Comparison of ENCODE assay signal across 23 mouse cellular contexts in genomic region chr1:172134072-172134471, GRCm38 (mm10). TPM values are rescaled to one million over a fixed set of nuclear protein-coding genes. Genes with fewer than 3 reads are reported as not detected.
DNase-seq lines count a peak whose midpoint lies in the region; ATAC-seq and TF ChIP-seq lines count a peak whose summit lies in the region.
"Had no signal": no experiment of that assay in that cellular context is flagged by ENCODE, and none has a peak within 500 bp of the region (broad histone marks: within the 10 kb centered on the region; RNA-seq: fewer than 3 reads in every experiment).

No protein-coding gene starts in this region.

- H3K4me3 ChIP-seq in gastrocnemius, adult 2 months, result no peak overlapping the region
- no peak overlapping the region for H3K4me3 ChIP-seq in C2C12 (ENCODE audit: insufficient read depth, poor library complexity, severe bottlenecking)
- H3K4me3 ChIP-seq in embryonic facial prominence, embryonic 15.5 days (replicated peaks), result no peak overlapping the region
- H3K4me3 ChIP-seq in limb, embryonic 15.5 days, result no peak overlapping the region
- H3K4me3 ChIP-seq: forebrain, embryonic 12.5 days; neural tube, embryonic 12.5 days had no signal

- H3ac ChIP-seq in C2C12 (ENCODE audit: control insufficient read depth, insufficient read length, low read depth), result peak overlapping the region; percentile 32

- peaks cover 49% of the 10 kb centered on the region for H3K36me3 ChIP-seq in C2C12 (ENCODE audit: control insufficient read depth, insufficient read depth)
- H3K36me3 ChIP-seq in embryonic facial prominence, embryonic 15.5 days, result peaks cover 64% of the 10 kb centered on the region
- H3K36me3 ChIP-seq in limb, embryonic 15.5 days, result peaks cover 64% of the 10 kb centered on the region

- H3K9ac ChIP-seq in embryonic facial prominence, embryonic 15.5 days, result no peak overlapping the region
- H3K9ac ChIP-seq in limb, embryonic 15.5 days, result no peak overlapping the region
- H3K9ac ChIP-seq: forebrain, embryonic 12.5 days; hindbrain, embryonic 14.5 days; liver, postnatal 0 days; neural tube, embryonic 12.5 days had no signal

- no peaks in the 10 kb centered on the region for H3K9me3 ChIP-seq in embryonic facial prominence, embryonic 15.5 days (replicated peaks)
- no peaks in the 10 kb centered on the region for H3K9me3 ChIP-seq in limb, embryonic 15.5 days
- H3K9me3 ChIP-seq: forebrain, embryonic 12.5 days; neural tube, embryonic 12.5 days had no signal

- H3K4me1 ChIP-seq in embryonic facial prominence, embryonic 15.5 days, result no peaks in the 10 kb centered on the region; the same call in 1 of the 2 replicates
- H3K4me1 ChIP-seq in limb, embryonic 15.5 days, result no peaks in the 10 kb centered on the region
- H3K4me1 ChIP-seq: forebrain, embryonic 12.5 days; neural tube, embryonic 12.5 days had no signal

- no peak for TF ChIP-seq CTCF in gastrocnemius, adult 2 months (IDR thresholded peaks at IDR 0.05)
- no peak for TF ChIP-seq CTCF in C2C12 (IDR thresholded peaks at IDR 0.05; ENCODE audit: control insufficient read depth, insufficient read depth, insufficient read length)

- H3K27ac ChIP-seq in gastrocnemius, adult 2 months, result peak overlapping the region; percentile 70
- H3K27ac ChIP-seq in embryonic facial prominence, embryonic 15.5 days (replicated peaks), result peak overlapping the region; percentile 72
- H3K27ac ChIP-seq in limb, embryonic 15.5 days, result peak overlapping the region; percentile 17; the same call in 1 of the 2 replicates
- H3K27ac ChIP-seq: forebrain, embryonic 12.5 days; hindbrain, embryonic 14.5 days; neural tube, embryonic 12.5 days had no signal

- 60% methylated on average over 4 of the region's 4 CpGs for WGBS in embryonic facial prominence, embryonic 15.5 days
- 73% methylated on average over 4 of the region's 4 CpGs for WGBS in limb, embryonic 15.5 days

- no peaks in the 10 kb centered on the region for H3K79me2 ChIP-seq in C2C12 (ENCODE audit: control insufficient read depth, insufficient read depth)

- H3K27me3 ChIP-seq in C2C12 (ENCODE audit: control insufficient read depth, insufficient read depth, insufficient read length), result no peaks in the 10 kb centered on the region
- H3K27me3 ChIP-seq in embryonic facial prominence, embryonic 15.5 days, result no peaks in the 10 kb centered on the region
- no peaks in the 10 kb centered on the region for H3K27me3 ChIP-seq in limb, embryonic 15.5 days
- H3K27me3 ChIP-seq: forebrain, embryonic 12.5 days; neural tube, embryonic 12.5 days had no signal

- no peak for ATAC-seq in embryonic facial prominence, embryonic 15.5 days (ENCODE audit: insufficient number of reproducible peaks, low FRiP score, low TSS enrichment, low read depth)
- ATAC-seq in limb, embryonic 15.5 days (ENCODE audit: insufficient number of reproducible peaks, low FRiP score, low TSS enrichment, low read depth), result no peak
- ATAC-seq: CD4-positive, CD25-positive, alpha-beta regulatory T cell, adult 4 months; liver, postnatal 0 days; midbrain, embryonic 16.5 days had no signal

- H3K79me3 ChIP-seq in C2C12 (ENCODE audit: low read depth), result no peaks in the 10 kb centered on the region

- H3K4me2 ChIP-seq in embryonic facial prominence, embryonic 15.5 days (replicated peaks), result no peak overlapping the region
- no peak overlapping the region for H3K4me2 ChIP-seq in limb, embryonic 15.5 days
- H3K4me2 ChIP-seq: forebrain, embryonic 12.5 days; heart, embryonic 11.5 days; hindbrain, embryonic 14.5 days; liver, embryonic 11.5 days; midbrain, embryonic 11.5 days; neural tube, embryonic 12.5 days had no signal

- intact Hi-C loops in gastrocnemius, adult 2 months (cut with DNase I), result no loop called here

- DNase-seq in gastrocnemius, adult 2 months, result no peak
- DNase-seq in gastrocnemius, postnatal 10 days, result no peak
- no peak for DNase-seq in left cerebral cortex, adult 8-10 months (ENCODE audit: low spot score in 2 of 2)
- no peak for DNase-seq in kidney, adult 11 months
- DNase-seq: adrenal gland, postnatal 25 days; cerebellum, adult 18-20 months; cerebellum, postnatal 10 days; kidney, adult 9 months; liver, postnatal 0 days; right cerebral cortex, postnatal 4 days; thymus, adult 2 months; thymus, postnatal 36 days had no signal

TF ChIP-seq in C2C12, 6 proteins besides CTCF, POLR2A, EP300 and RAD21:
- TF ChIP-seq CEBPB (IDR thresholded peaks at IDR 0.05; ENCODE audit: low read depth), result no peak
- no peak for TF ChIP-seq FOSL1 (IDR thresholded peaks at IDR 0.05; ENCODE audit: insufficient read depth, low read length, poor library complexity, severe bottlenecking)
- TF ChIP-seq MYOD1 (IDR thresholded peaks at IDR 0.05; ENCODE audit: control insufficient read depth, insufficient read length, low read depth), result no peak
- no peak for TF ChIP-seq USF1 (IDR thresholded peaks at IDR 0.05; ENCODE audit: low read depth)
- TF ChIP-seq MAX (IDR thresholded peaks at IDR 0.05), result no peak
- TF ChIP-seq MYOG (IDR thresholded peaks at IDR 0.05; ENCODE audit: control insufficient read depth, extremely low read depth, insufficient read length), result no peak

RNA-seq across cellular contexts. Expression of gene Pex19, which starts 7.5 kb away (rescaled TPM):
- total RNA-seq in gastrocnemius, adult 2 months (2021), result 10 to 100 TPM; 62.9 to 80.8 TPM
- total RNA-seq in gastrocnemius, postnatal 10 days (2021), result 100 to 1,000 TPM; 104 to 106 TPM
- 79.6 TPM for polyA plus RNA-seq in C2C12 (2012; fragmentation: generic; extraction: Trizol)
- 138 and 139 TPM in 2 replicates for polyA plus RNA-seq in embryonic facial prominence, embryonic 15.5 days (2015; fragmentation: Nextera tagmentation; extraction: Ambion mirVana)
- 118 and 137 TPM in 2 replicates for polyA plus RNA-seq in limb, embryonic 15.5 days (2015; fragmentation: Nextera tagmentation; extraction: Ambion mirVana)
- total RNA-seq in left cerebral cortex, adult 8-10 months (2022), result 100 to 1,000 TPM in 1 of 4 experiments, 10 to 100 TPM in 3; 78.7 to 104 (median 83.8) TPM

RNA-seq across cellular contexts. Expression of gene Dcaf8, which starts 13.8 kb away (rescaled TPM):
- total RNA-seq in gastrocnemius, adult 2 months (2021), result 100 to 1,000 TPM; 158 to 193 TPM
- 100 to 1,000 TPM; 132 to 146 TPM for total RNA-seq in gastrocnemius, postnatal 10 days (2021)
- polyA plus RNA-seq in C2C12 (2012; fragmentation: generic; extraction: Trizol), result 37.6 TPM
- polyA plus RNA-seq in embryonic facial prominence, embryonic 15.5 days (2015; fragmentation: Nextera tagmentation; extraction: Ambion mirVana), result 135 and 140 TPM in 2 replicates
- 134 and 143 TPM in 2 replicates for polyA plus RNA-seq in limb, embryonic 15.5 days (2015; fragmentation: Nextera tagmentation; extraction: Ambion mirVana)
- total RNA-seq in left cerebral cortex, adult 8-10 months (2022), result 100 to 1,000 TPM; 118 to 125 (median 119) TPM

RNA-seq across cellular contexts. Expression of gene Ncstn, which starts 51.5 kb away (rescaled TPM):
- total RNA-seq in gastrocnemius, adult 2 months (2021), result 10 to 100 TPM; 27.1 to 31.9 TPM
- 10 to 100 TPM; 43.2 to 47.5 TPM for total RNA-seq in gastrocnemius, postnatal 10 days (2021)
- 40.8 TPM for polyA plus RNA-seq in C2C12 (2012; fragmentation: generic; extraction: Trizol)
- 117 and 121 TPM in 2 replicates for polyA plus RNA-seq in embryonic facial prominence, embryonic 15.5 days (2015; fragmentation: Nextera tagmentation; extraction: Ambion mirVana)
- 107 and 119 TPM in 2 replicates for polyA plus RNA-seq in limb, embryonic 15.5 days (2015; fragmentation: Nextera tagmentation; extraction: Ambion mirVana)
- 10 to 100 TPM; 62.4 to 69.8 (median 64.3) TPM for total RNA-seq in left cerebral cortex, adult 8-10 months (2022)

RNA-seq across cellular contexts. Expression of gene Copa, which starts 51.7 kb away (rescaled TPM):
- 10 to 100 TPM; 88.3 to 90.9 TPM for total RNA-seq in gastrocnemius, adult 2 months (2021)
- total RNA-seq in gastrocnemius, postnatal 10 days (2021), result 100 to 1,000 TPM in 1 of 2 experiments, 10 to 100 TPM in 1; 97.9 to 117 TPM
- 113 TPM for polyA plus RNA-seq in C2C12 (2012; fragmentation: generic; extraction: Trizol)
- 231 and 235 TPM in 2 replicates for polyA plus RNA-seq in embryonic facial prominence, embryonic 15.5 days (2015; fragmentation: Nextera tagmentation; extraction: Ambion mirVana)
- polyA plus RNA-seq in limb, embryonic 15.5 days (2015; fragmentation: Nextera tagmentation; extraction: Ambion mirVana), result 271 and 272 TPM in 2 replicates
- 100 to 1,000 TPM; 138 to 149 (median 144) TPM for total RNA-seq in left cerebral cortex, adult 8-10 months (2022)

Comparison
In these comparisons a context has a peak if more than half of its experiments do, and no peak if none do; other contexts are left out.
1. H3K27ac ChIP-seq: peak in every context shown above with its lines; median percentile 72 in embryonic facial prominence, embryonic 15.5 days; 70 in gastrocnemius, adult 2 months; 17 in limb, embryonic 15.5 days.